Mouse (Mus musculus) limb, embryonic 11.5 days (tissue): Measurements from ENCODE around the gene Kif13a. TPM values are rescaled to one million over a fixed set of nuclear protein-coding genes. Genes with fewer than 3 reads are reported as not detected.

ENCODE experiments used
- ATAC-seq: fragments of 200-750 bp; cut with Nextera tagmentation; 2 replicates; pipeline ENCODE4 v1.8.0; 2017; ENCODE audit warnings: low read depth; ENCODE audit not compliant: insufficient number of reproducible peaks, low FRiP score, low TSS enrichment
- DNase-seq: peaks from one replicate; pipeline ENCODE4 v3.0.0-alpha.2; 2015; ENCODE audit warnings: low spot score
- H3K27ac ChIP-seq: fragments of 300-500 bp; sonication (generic); replicated peaks from 2 replicates; pipeline ENCODE4 v1.5.1; 2014; ENCODE audit warnings: low read depth, mild to moderate bottlenecking, low read length
- H3K27me3 ChIP-seq: fragments of 300-500 bp; sonication (generic); 2 replicates; pipeline ENCODE4 v1.6.1; 2014; ENCODE audit warnings: mild to moderate bottlenecking, low read length, mixed read lengths; ENCODE audit not compliant: control insufficient read depth, insufficient read depth
- H3K36me3 ChIP-seq: fragments of 300-500 bp; sonication (generic); 2 replicates; pipeline ENCODE4 v1.6.1; 2014; ENCODE audit warnings: mild to moderate bottlenecking, low read length, moderate library complexity, mixed read lengths; ENCODE audit not compliant: control insufficient read depth, insufficient read depth
- H3K4me1 ChIP-seq: fragments of 300-500 bp; sonication (generic); 2 replicates; pipeline ENCODE4 v1.6.1; 2014; ENCODE audit warnings: low read length, mixed read lengths; ENCODE audit not compliant: control insufficient read depth, insufficient read depth
- H3K4me2 ChIP-seq: fragments of 300-500 bp; sonication (generic); 2 replicates; pipeline ENCODE4 v1.6.1; 2014; ENCODE audit warnings: low read depth, mild to moderate bottlenecking, moderate library complexity; ENCODE audit not compliant: severe bottlenecking
- H3K4me3 ChIP-seq: fragments of 300-500 bp; sonication (generic); 2 replicates; pipeline ENCODE4 v1.5.1; 2014; ENCODE audit warnings: low read depth, low read length
- H3K9ac ChIP-seq: fragments of 300-500 bp; sonication (generic); 2 replicates; pipeline ENCODE4 v1.6.1; 2014; ENCODE audit warnings: mild to moderate bottlenecking, low read length
- H3K9me3 ChIP-seq: fragments of 300-500 bp; sonication (generic); 2 replicates; pipeline ENCODE4 v1.6.1; 2016; ENCODE audit warnings: low read length; ENCODE audit not compliant: control insufficient read depth
- WGBS: fragments of 180-500 bp; shearing (Covaris S2); extraction: QIAGEN DNeasy Blood & Tissue Kit; methylation state at CpG from one replicate; pipeline ENCODE4 v1.1.7; 2014; 5-methylcytosine and 5-hydroxymethylcytosine counted together
- polyA plus RNA-seq: library from polyadenylated mRNA; unstranded; fragments of >200 nt; fragmentation: Nextera tagmentation; extraction: Ambion mirVana; gene quantifications from 2 replicates; pipeline ENCODE4 v1.2.1, GENCODE M21; 2014

Kif13a gene
- polyA plus RNA-seq, 1 experiment from 2014 or later, result 14.2 TPM

DNA sequence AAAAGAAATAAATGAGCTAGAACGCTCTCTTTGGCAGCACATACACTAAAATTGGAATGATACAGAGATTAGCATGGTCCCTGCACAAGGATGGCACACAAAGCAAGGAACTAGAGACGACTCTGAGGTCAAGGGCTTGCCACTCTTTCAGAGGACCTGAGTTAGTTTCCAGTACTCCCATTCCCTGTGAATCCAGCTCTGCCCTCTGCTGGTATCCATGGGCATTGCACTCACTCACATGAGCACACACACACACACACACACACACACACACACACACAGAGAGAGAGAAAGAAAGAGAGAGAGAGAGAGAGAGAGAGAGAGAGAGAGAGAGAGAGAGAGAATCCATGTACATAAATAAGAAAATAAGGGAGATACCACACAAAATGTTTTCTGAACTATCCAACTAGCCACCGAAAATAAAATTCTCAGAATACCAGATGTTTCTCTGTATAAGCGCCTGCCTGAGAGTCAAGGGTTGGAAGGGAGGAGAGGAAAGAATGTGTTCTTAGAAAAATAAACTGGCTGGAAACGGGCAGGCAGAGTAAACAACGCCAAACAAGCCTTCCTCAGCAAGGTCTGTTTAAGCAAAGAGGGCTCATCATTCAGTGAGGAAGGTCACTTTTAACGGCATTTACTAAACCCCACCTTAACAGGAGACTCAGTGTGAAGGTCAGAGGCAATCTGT, 27.0 kb downstream of the Kif13a start:
- DNase-seq, result no peak
- no peaks in the 10 kb centered on the region for H3K36me3 ChIP-seq
- no peaks in the 10 kb centered on the region for H3K4me1 ChIP-seq
- H3K9me3 ChIP-seq, result no peaks in the 10 kb centered on the region
- no peak overlapping the region for H3K9ac ChIP-seq
- ATAC-seq, result no peak
- 93% methylated on average over 7 of the region's 7 CpGs for WGBS
- H3K4me3 ChIP-seq, result no peak overlapping the region
- no peak overlapping the region for H3K27ac ChIP-seq
- H3K4me2 ChIP-seq, result no peak overlapping the region
- H3K27me3 ChIP-seq, result no peaks in the 10 kb centered on the region

DNA sequence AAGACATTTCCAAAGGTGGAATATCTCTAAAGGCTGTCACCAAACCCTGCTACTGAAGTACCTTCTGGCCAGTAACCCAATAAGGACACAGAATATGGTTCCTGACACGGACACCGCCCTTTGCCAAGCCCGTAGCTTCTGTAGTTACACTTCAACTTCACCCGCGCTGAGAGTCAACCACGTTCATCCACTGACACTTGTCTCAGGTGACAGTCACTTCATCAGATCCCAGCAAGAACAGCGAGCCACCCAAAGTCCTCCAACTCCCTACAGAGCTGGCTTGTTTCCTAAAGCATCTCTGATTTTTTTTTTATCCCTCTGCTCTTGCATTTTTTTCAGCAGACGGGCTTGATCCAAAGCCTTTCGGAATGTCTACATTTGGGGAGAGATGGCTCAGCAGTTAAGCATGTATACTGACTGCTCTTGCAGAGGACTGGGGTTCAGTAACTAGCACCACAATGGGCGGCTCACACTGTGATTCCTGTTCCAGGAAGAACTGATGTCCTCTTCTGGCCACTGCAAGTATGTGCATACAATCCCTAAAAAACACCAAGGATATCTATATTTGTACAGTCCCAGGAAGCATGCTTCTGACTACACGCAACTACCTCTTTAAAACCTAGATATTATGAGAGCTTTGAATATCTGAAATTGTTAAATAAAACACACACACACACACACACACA, 28.7 kb downstream of the Kif13a start:
- no peaks in the 10 kb centered on the region for H3K9me3 ChIP-seq
- 97% methylated on average over 11 of the region's 11 CpGs for WGBS
- H3K4me3 ChIP-seq, result no peak overlapping the region
- H3K36me3 ChIP-seq, result no peaks in the 10 kb centered on the region
- H3K4me2 ChIP-seq, result no peak overlapping the region
- no peak overlapping the region for H3K27ac ChIP-seq
- no peaks in the 10 kb centered on the region for H3K4me1 ChIP-seq
- H3K9ac ChIP-seq, result no peak overlapping the region
- DNase-seq (no peak), ATAC-seq (no peak)
- H3K27me3 ChIP-seq, result no peaks in the 10 kb centered on the region

DNA sequence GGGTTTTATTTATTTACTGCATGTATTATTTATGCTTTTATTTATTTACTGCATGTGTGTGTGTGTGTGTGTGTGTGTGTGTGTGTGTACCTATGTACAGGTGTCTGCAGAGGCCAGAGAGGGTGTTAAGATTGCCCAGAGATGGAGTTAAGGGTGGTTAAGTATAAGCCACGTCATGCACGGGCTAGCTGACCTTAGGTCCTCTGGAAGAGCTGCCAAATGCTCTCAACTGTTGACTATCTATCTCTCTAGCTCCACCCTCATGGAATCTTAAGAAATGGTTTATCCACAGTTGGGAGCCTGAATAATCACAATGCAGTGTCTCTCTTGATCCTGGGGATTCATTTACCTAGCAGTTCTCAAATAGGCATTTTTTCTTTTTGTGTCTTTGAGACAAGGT, 30.8 kb downstream of the Kif13a start:
- DNase-seq (no peak), ATAC-seq (no peak)
- H3K9me3 ChIP-seq, result no peaks in the 10 kb centered on the region
- no peaks in the 10 kb centered on the region for H3K36me3 ChIP-seq
- no peak overlapping the region for H3K27ac ChIP-seq
- no peak overlapping the region for H3K4me3 ChIP-seq
- WGBS, result 75% methylated on average over 2 of the region's 2 CpGs
- no peak overlapping the region for H3K4me2 ChIP-seq
- H3K4me1 ChIP-seq, result no peaks in the 10 kb centered on the region
- no peaks in the 10 kb centered on the region for H3K27me3 ChIP-seq
- no peak overlapping the region for H3K9ac ChIP-seq

DNA sequence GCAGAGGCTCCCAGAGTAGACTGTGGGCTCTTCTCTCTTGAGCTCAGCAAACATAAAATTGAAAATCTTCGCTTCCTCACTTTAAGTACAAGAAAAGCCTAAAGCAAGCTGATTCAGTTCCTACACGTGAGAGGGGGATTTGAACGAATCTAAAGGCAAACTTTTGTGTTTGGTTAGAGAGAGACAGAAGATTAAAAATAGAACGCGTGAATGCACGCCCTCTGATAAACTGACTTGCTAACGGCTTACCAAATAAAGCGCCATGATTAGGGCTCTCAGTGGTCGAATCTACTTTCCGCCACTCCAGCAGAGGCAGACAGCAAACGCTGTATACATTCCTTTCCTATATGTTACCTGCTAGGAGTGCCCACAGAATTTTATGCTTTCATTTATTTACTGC, 31.3 kb downstream of the Kif13a start:
- Histone ChIP-seq H3K4me3 (no peak overlapping the region), H3K36me3 (no peaks in the 10 kb centered on the region), H3K4me2 (no peak overlapping the region), H3K27ac (no peak overlapping the region), H3K9ac (no peak overlapping the region), H3K9me3 (no peaks in the 10 kb centered on the region), H3K4me1 (no peaks in the 10 kb centered on the region), H3K27me3 (no peaks in the 10 kb centered on the region)
- DNase-seq (no peak), ATAC-seq (no peak)
- WGBS, result 80% methylated on average over 11 of the region's 11 CpGs

DNA sequence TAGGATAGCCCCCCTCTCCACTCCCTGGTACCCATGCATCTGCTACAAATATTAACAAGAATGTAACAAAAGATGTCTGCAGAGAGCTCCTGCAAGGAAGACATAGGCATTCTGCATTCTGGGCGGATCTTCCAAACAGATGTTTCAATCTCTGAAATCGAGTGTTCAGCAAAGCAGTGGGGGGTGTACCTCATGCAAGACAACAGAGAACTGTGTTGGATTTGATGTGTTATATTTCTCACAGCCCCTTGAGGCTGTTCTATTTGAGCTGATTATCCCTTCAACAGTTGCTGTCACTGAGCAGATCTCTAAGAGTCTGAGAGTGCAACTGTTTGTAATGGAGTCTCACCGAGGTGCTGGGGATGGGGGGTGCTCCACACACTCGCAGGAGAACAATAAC, 37.3 kb downstream of the Kif13a start:
- H3K36me3 ChIP-seq, result no peaks in the 10 kb centered on the region
- no peak for ATAC-seq
- H3K4me3 ChIP-seq, result no peak overlapping the region
- H3K27ac ChIP-seq, result no peak overlapping the region
- H3K27me3 ChIP-seq, result no peaks in the 10 kb centered on the region
- H3K4me1 ChIP-seq, result no peaks in the 10 kb centered on the region
- H3K9me3 ChIP-seq, result no peaks in the 10 kb centered on the region
- H3K4me2 ChIP-seq, result no peak overlapping the region
- no peak overlapping the region for H3K9ac ChIP-seq
- WGBS, result 69% methylated on average over 4 of the region's 4 CpGs
- DNase-seq, result no peak

DNA sequence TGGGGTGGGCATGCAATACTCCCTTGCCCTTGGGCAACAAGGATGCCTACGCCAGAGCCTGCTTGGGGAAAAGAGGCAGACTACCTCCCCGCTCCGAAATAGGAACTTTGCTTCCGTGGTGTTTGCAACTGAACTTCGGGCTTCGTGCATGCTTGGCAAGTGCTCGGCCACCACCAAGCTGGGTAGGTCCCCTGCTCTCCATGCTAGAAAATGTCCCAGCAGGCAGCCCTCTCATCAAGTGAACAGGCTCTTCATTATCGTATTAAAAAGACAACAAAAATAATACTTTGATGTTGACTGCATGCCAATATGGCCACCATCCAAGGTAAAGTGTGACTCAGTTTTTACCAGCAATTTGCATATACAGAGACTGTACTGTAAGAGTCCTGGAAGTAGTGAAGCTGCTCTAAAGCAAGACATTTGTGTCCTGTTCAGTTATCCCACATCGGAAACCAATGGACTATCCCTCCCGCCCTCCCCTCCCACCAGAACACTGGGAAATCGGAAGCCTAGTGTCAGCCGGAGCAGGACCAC, 41.5 kb downstream of the Kif13a start:
- no peak overlapping the region for H3K4me3 ChIP-seq
- WGBS, result 87% methylated on average over 12 of the region's 12 CpGs
- ATAC-seq (no peak), DNase-seq (no peak)
- no peak overlapping the region for H3K27ac ChIP-seq
- no peaks in the 10 kb centered on the region for H3K27me3 ChIP-seq
- H3K9ac ChIP-seq, result no peak overlapping the region
- peaks cover 5% of the 10 kb centered on the region for H3K4me1 ChIP-seq
- H3K4me2 ChIP-seq, result no peak overlapping the region
- H3K36me3 ChIP-seq, result no peaks in the 10 kb centered on the region
- H3K9me3 ChIP-seq, result no peaks in the 10 kb centered on the region

DNA sequence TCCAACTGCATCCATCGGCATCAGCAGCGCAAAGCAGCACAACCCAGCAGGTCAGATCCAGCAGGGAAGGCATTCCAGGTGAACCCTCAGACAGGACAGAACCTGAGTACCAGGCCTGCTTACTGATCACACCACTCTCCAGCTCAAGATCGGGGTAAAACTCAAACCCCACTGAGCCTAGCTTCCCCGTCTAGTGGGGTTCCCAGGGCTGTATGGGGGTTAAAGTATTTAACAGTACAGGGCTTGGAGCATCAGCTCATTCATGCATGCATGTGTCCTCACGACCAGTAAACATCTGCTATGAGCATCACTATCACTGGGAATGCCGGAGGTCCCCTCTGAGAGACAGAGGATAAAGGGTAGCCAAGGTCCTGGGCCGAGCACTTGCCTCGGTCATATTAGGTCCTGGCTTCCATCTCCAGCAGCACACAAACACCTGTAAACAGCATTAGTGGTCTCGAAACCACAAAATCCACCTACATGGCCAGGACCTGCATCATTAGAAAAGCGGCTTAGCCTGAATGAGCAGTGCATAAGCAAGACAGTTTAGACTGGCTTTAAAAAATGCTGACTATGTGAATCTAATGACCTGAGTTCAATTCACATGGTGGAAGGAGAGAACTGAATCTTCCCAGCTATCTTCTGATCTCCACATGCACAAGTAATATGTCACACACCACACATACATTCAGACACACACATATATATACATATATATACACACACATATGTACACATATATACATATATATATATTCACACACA, 43.0 kb downstream of the Kif13a start:
- 91% methylated on average over 10 of the region's 10 CpGs for WGBS
- Histone ChIP-seq H3K27me3 (no peaks in the 10 kb centered on the region), H3K4me2 (no peak overlapping the region), H3K9me3 (no peaks in the 10 kb centered on the region), H3K4me3 (no peak overlapping the region), H3K9ac (no peak overlapping the region), H3K4me1 (peaks cover 8% of the 10 kb centered on the region), H3K36me3 (no peaks in the 10 kb centered on the region), H3K27ac (no peak overlapping the region)
- ATAC-seq (no peak), DNase-seq (no peak)

DNA sequence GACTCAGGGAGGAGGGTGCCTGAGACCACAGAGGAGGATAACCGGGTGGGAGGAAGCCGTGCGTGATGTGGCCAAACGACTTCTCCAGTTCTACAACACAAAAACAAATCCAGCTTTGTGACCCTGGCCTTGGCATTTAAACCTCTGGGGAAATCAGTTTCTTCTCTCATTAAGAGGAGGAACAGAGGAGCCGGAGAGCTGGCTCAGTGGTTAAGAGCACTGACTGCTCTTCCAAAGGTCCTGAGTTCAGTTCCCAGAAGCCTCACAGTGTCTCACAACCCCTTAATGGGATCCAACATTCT, 44.0 kb downstream of the Kif13a start:
- WGBS, result 69% methylated on average over 5 of the region's 5 CpGs
- H3K27ac ChIP-seq, result no peak overlapping the region
- H3K4me1 ChIP-seq, result peaks cover 11% of the 10 kb centered on the region
- H3K4me3 ChIP-seq, result no peak overlapping the region
- no peaks in the 10 kb centered on the region for H3K27me3 ChIP-seq
- no peaks in the 10 kb centered on the region for H3K9me3 ChIP-seq
- DNase-seq (no peak), ATAC-seq (no peak)
- H3K9ac ChIP-seq, result no peak overlapping the region
- H3K4me2 ChIP-seq, result no peak overlapping the region
- no peaks in the 10 kb centered on the region for H3K36me3 ChIP-seq
